Comparison of ENCODE assay signal across 8 mouse cellular contexts in genomic region chr2:31142505-31142904, GRCm38 (mm10). TPM values are rescaled to one million over a fixed set of nuclear protein-coding genes. Genes with fewer than 3 reads are reported as not detected.
DNase-seq lines count a peak whose midpoint lies in the region; ATAC-seq and TF ChIP-seq lines count a peak whose summit lies in the region.

No protein-coding gene starts in this region.

- no peak for TF ChIP-seq POLR2A in bone marrow macrophage, adult 2 months (IDR thresholded peaks at IDR 0.05; ENCODE audit: borderline replicate concordance, low read depth, low read length)

- no peak overlapping the region for H3K27ac ChIP-seq in kidney, embryonic 14.5 days (ENCODE audit: low read depth, low read length)
- peak overlapping the region; percentile 75 for H3K27ac ChIP-seq in bone marrow macrophage, adult 2 months (ENCODE audit: insufficient read depth, low read depth, low read length)
- 0 out of 2 replicates have a peak overlapping the region, but pooled peaks have one; percentile 1 for H3K27ac ChIP-seq in hindbrain, embryonic 12.5 days
- peak overlapping the region; percentile 98 for H3K27ac ChIP-seq in macrophage

- H3K27me3 ChIP-seq in kidney, embryonic 14.5 days (ENCODE audit: control insufficient read depth, insufficient read depth, low read length), result no peaks in the 10 kb centered on the region
- H3K27me3 ChIP-seq in hindbrain, embryonic 12.5 days, result peaks cover 15% of the 10 kb centered on the region

- H3K79me2 ChIP-seq in macrophage (ENCODE audit: inconsistent target), result peaks cover 65% of the 10 kb centered on the region

- TF ChIP-seq CTCF in bone marrow macrophage, adult 2 months (IDR thresholded peaks at IDR 0.05; ENCODE audit: low read depth, low read length), result peak; percentile 78

- no peaks in the 10 kb centered on the region for H3K4me1 ChIP-seq in kidney, embryonic 14.5 days (ENCODE audit: control insufficient read depth, insufficient read depth, low read length)
- peaks cover 53% of the 10 kb centered on the region for H3K4me1 ChIP-seq in bone marrow macrophage, adult 2 months (ENCODE audit: control insufficient read depth, insufficient read depth, low read length)
- peaks cover 16% of the 10 kb centered on the region for H3K4me1 ChIP-seq in hindbrain, embryonic 12.5 days

- ATAC-seq in kidney, embryonic 14.5 days (ENCODE audit: low FRiP score, low TSS enrichment), result no peak
- no peak for ATAC-seq in hindbrain, embryonic 12.5 days (ENCODE audit: low FRiP score)

- peak overlapping the region; percentile 84 for H3K9ac ChIP-seq in kidney, embryonic 14.5 days (ENCODE audit: low read depth, low read length)
- H3K9ac ChIP-seq in hindbrain, embryonic 12.5 days, result no peak overlapping the region

- peak overlapping the region; percentile 88 for H3K4me3 ChIP-seq in kidney, embryonic 14.5 days (ENCODE audit: low read length)
- H3K4me3 ChIP-seq in bone marrow macrophage, adult 2 months (ENCODE audit: insufficient read depth, low read length), result peak overlapping the region; percentile 95
- H3K4me3 ChIP-seq in hindbrain, embryonic 12.5 days, result peak overlapping the region; percentile 80
- peak overlapping the region; percentile 46 for H3K4me3 ChIP-seq in macrophage (ENCODE audit: inconsistent target)

- DNase-seq in kidney, adult 11 months, result no peak
- DNase-seq in urinary bladder, postnatal 10 days (ENCODE audit: low spot score), result no peak
- no peak for DNase-seq in ovary, postnatal 10 days (ENCODE audit: low spot score)
- DNase-seq in cerebellum, postnatal 4 days (ENCODE audit: low spot score in 2 of 2), result no peak

- peaks cover 3% of the 10 kb centered on the region; the same call in 1 of the 2 replicates for H3K36me3 ChIP-seq in kidney, embryonic 14.5 days (ENCODE audit: control insufficient read depth, insufficient read depth, low read length)
- peaks cover 18% of the 10 kb centered on the region for H3K36me3 ChIP-seq in hindbrain, embryonic 12.5 days
- no peaks in the 10 kb centered on the region for H3K36me3 ChIP-seq in macrophage (ENCODE audit: inconsistent target)

- H3K4me2 ChIP-seq in kidney, embryonic 14.5 days (replicated peaks; ENCODE audit: low read depth, low read length), result peak overlapping the region; percentile 90
- H3K4me2 ChIP-seq in hindbrain, embryonic 12.5 days (replicated peaks), result peak overlapping the region; percentile 73

- H3K9me3 ChIP-seq in kidney, embryonic 14.5 days (ENCODE audit: control insufficient read depth, low read length), result no peaks in the 10 kb centered on the region
- H3K9me3 ChIP-seq in hindbrain, embryonic 12.5 days (replicated peaks), result no peaks in the 10 kb centered on the region

- WGBS in kidney, embryonic 14.5 days, result 24% methylated on average over 3 of the region's 3 CpGs
- WGBS in hindbrain, embryonic 12.5 days, result 39% methylated on average over 3 of the region's 3 CpGs
- 27% methylated on average over 3 of the region's 3 CpGs for WGBS in macrophage (ENCODE audit: missing documents)

RNA-seq across cellular contexts. Expression of gene Fnbp1, which starts 0.7 kb away (rescaled TPM):
- polyA plus RNA-seq in kidney, embryonic 14.5 days (2014; fragmentation: Nextera tagmentation; extraction: Ambion mirVana), result 12.2 and 24.1 TPM in 2 replicates
- 255 and 258 TPM in 2 replicates for polyA plus RNA-seq in bone marrow macrophage, adult 2 months (2012; ENCODE audit: insufficient read depth, insufficient read length, missing spikeins)
- polyA plus RNA-seq in hindbrain, embryonic 12.5 days (2016; fragmentation: Nextera tagmentation; extraction: Ambion mirVana), result 18.7 and 19.9 TPM in 2 replicates
- total RNA-seq in macrophage (2018; cell fraction: chromatin; rRNA removed), result 100 to 1,000 TPM; 230 to 652 (median 349) TPM
- 10 to 100 TPM; 45.7 to 98.1 (median 65.6) TPM for total RNA-seq in macrophage (2018; cell fraction: cytosol; rRNA removed)
- 100 to 1,000 TPM; 117 to 400 (median 216) TPM for total RNA-seq in macrophage (2018; cell fraction: nucleus; rRNA removed)
- 77.2 to 118 TPM (median 110 TPM) in 3 replicates for polyA plus RNA-seq in macrophage (2018)

RNA-seq across cellular contexts. Expression of gene Gpr107, which starts 9.6 kb away (rescaled TPM):
- 26.6 and 27.5 TPM in 2 replicates for polyA plus RNA-seq in kidney, embryonic 14.5 days (2014; fragmentation: Nextera tagmentation; extraction: Ambion mirVana)
- 66.1 and 80.8 TPM in 2 replicates for polyA plus RNA-seq in bone marrow macrophage, adult 2 months (2012; ENCODE audit: insufficient read depth, insufficient read length, missing spikeins)
- polyA plus RNA-seq in hindbrain, embryonic 12.5 days (2016; fragmentation: Nextera tagmentation; extraction: Ambion mirVana), result 43.1 and 46.6 TPM in 2 replicates
- total RNA-seq in macrophage (2018; cell fraction: chromatin; rRNA removed), result 100 to 1,000 TPM; 139 to 319 (median 251) TPM
- 10 to 100 TPM; 30.7 to 54.7 (median 44.4) TPM for total RNA-seq in macrophage (2018; cell fraction: cytosol; rRNA removed)
- 100 to 1,000 TPM in 15 of 26 experiments, 10 to 100 TPM in 11; 80.4 to 185 (median 108) TPM for total RNA-seq in macrophage (2018; cell fraction: nucleus; rRNA removed)
- 44.0 to 60.9 TPM (median 45.0 TPM) in 3 replicates for polyA plus RNA-seq in macrophage (2018)
